Mouse (Mus musculus) hindbrain, embryonic 12.5 days (tissue): ENCODE results near the gene Gskip. TPM values are rescaled to one million over a fixed set of nuclear protein-coding genes. Genes with fewer than 3 reads are reported as not detected.
A peak's percentile ranks its signal among the peaks of the same experiment; 100 is the strongest.

Source experiments
- ATAC-seq: fragments of 200-750 bp; cut with Nextera tagmentation; 2 replicates; pipeline ENCODE4 v1.8.0; 2017; ENCODE audit warnings: moderate TSS enrichment; ENCODE audit not compliant: low FRiP score
- H3K27ac ChIP-seq: fragments of 300-500 bp; sonication (generic); 2 replicates; pipeline ENCODE4 v1.5.1; 2016; ENCODE audit warnings: mild to moderate bottlenecking
- H3K27me3 ChIP-seq: fragments of 300-500 bp; sonication (generic); 2 replicates; pipeline ENCODE4 v1.6.1; 2016; ENCODE audit warnings: mild to moderate bottlenecking
- H3K36me3 ChIP-seq: fragments of 300-500 bp; sonication (generic); 2 replicates; pipeline ENCODE4 v1.6.1; 2016; ENCODE audit warnings: mild to moderate bottlenecking
- H3K4me1 ChIP-seq: fragments of 300-500 bp; sonication (generic); 2 replicates; pipeline ENCODE4 v1.6.1; 2016
- H3K4me2 ChIP-seq: fragments of 300-500 bp; sonication (generic); replicated peaks from 2 replicates; pipeline ENCODE4 v1.6.1; 2016; ENCODE audit warnings: mild to moderate bottlenecking
- H3K4me3 ChIP-seq: fragments of 300-500 bp; sonication (generic); 2 replicates; pipeline ENCODE4 v1.5.1; 2016; ENCODE audit warnings: mild to moderate bottlenecking
- H3K9ac ChIP-seq: fragments of 300-500 bp; sonication (generic); 2 replicates; pipeline ENCODE4 v1.6.1; 2016; ENCODE audit warnings: mild to moderate bottlenecking, moderate library complexity
- H3K9me3 ChIP-seq: fragments of 300-500 bp; sonication (generic); replicated peaks from 2 replicates; pipeline ENCODE4 v1.6.1; 2016; ENCODE audit warnings: mild to moderate bottlenecking
- WGBS: fragments of 180-500 bp; shearing (Covaris S2); methylation state at CpG from one replicate; pipeline ENCODE4 v1.1.7; 2016; 5-methylcytosine and 5-hydroxymethylcytosine counted together
- polyA plus RNA-seq: library from polyadenylated mRNA; unstranded; fragments of >200 nt; fragmentation: Nextera tagmentation; extraction: Ambion mirVana; gene quantifications from 2 replicates; pipeline ENCODE4 v1.2.1, GENCODE M21; 2016

Gskip gene
- polyA plus RNA-seq, 1 experiment from 2014 or later, result 34.5 TPM

- ATAC-seq, result no peak
- H3K27ac ChIP-seq, result no peak overlapping the region
- H3K4me1 ChIP-seq, result peaks cover 14% of the 10 kb centered on the region
- no peak overlapping the region for H3K4me2 ChIP-seq
- H3K9ac ChIP-seq, result no peak overlapping the region
- peaks cover 30% of the 10 kb centered on the region for H3K36me3 ChIP-seq
- H3K9me3 ChIP-seq, result no peaks in the 10 kb centered on the region
- 94% methylated on average over 13 of the region's 13 CpGs for WGBS
- no peaks in the 10 kb centered on the region for H3K27me3 ChIP-seq
- H3K4me3 ChIP-seq, result no peak overlapping the region
Observed at GRCm38 (mm10) chr12:105689435-105689834, 4.8 kb downstream of the Gskip start.

GRCm38 (mm10) chr12:105694021-105694420, 9.4 kb downstream of the Gskip start:
- Histone ChIP-seq H3K9me3 (no peaks in the 10 kb centered on the region), H3K4me1 (no peaks in the 10 kb centered on the region), H3K27ac (no peak overlapping the region), H3K27me3 (no peaks in the 10 kb centered on the region), H3K4me3 (no peak overlapping the region), H3K36me3 (peaks cover 38% of the 10 kb centered on the region), H3K4me2 (no peak overlapping the region), H3K9ac (no peak overlapping the region)
- WGBS, result 96% methylated on average over 2 of the region's 2 CpGs
- no peak for ATAC-seq

GRCm38 (mm10) chr12:105695848-105696247, 11.2 kb downstream of the Gskip start:
- no peak overlapping the region for H3K4me2 ChIP-seq
- no peak overlapping the region for H3K27ac ChIP-seq
- no peaks in the 10 kb centered on the region for H3K4me1 ChIP-seq
- peaks cover 51% of the 10 kb centered on the region for H3K36me3 ChIP-seq
- WGBS, result 81% methylated on average over 7 of the region's 7 CpGs
- ATAC-seq, result no peak
- no peak overlapping the region for H3K9ac ChIP-seq
- H3K9me3 ChIP-seq, result no peaks in the 10 kb centered on the region
- no peak overlapping the region for H3K4me3 ChIP-seq
- H3K27me3 ChIP-seq, result no peaks in the 10 kb centered on the region

GRCm38 (mm10) chr12:105697104-105697780, 12.6 kb downstream of the Gskip start:
- no peak for ATAC-seq
- Histone ChIP-seq H3K9ac (no peak overlapping the region), H3K4me2 (no peak overlapping the region), H3K4me1 (no peaks in the 10 kb centered on the region), H3K27me3 (no peaks in the 10 kb centered on the region), H3K36me3 (peaks cover 51% of the 10 kb centered on the region), H3K4me3 (no peak overlapping the region), H3K27ac (no peak overlapping the region), H3K9me3 (no peaks in the 10 kb centered on the region)
- 93% methylated on average over 8 of the region's 8 CpGs for WGBS

- H3K27ac ChIP-seq, result no peak overlapping the region
- H3K27me3 ChIP-seq, result no peaks in the 10 kb centered on the region
- no peaks in the 10 kb centered on the region for H3K9me3 ChIP-seq
- H3K36me3 ChIP-seq, result peaks cover 33% of the 10 kb centered on the region
- H3K4me3 ChIP-seq, result no peak overlapping the region
- no peak overlapping the region for H3K4me2 ChIP-seq
- no peak overlapping the region for H3K9ac ChIP-seq
- 91% methylated on average over 12 of the region's 12 CpGs for WGBS
- no peak for ATAC-seq
- peaks cover 5% of the 10 kb centered on the region for H3K4me1 ChIP-seq
Observed at GRCm38 (mm10) chr12:105700433-105700832, 15.8 kb downstream of the Gskip start.

GRCm38 (mm10) chr12:105705799-105706487, 21.3 kb downstream of the Gskip start, which contains the start of gene Ak7:
Gene Ak7 (plus strand): TSS chr12:105705976.
- 11% methylated on average over 22 of the region's 22 CpGs for WGBS
- no peak within 1 kb of the TSS for H3K9ac ChIP-seq

GRCm38 (mm10) chr12:105718616-105719015, 34.0 kb downstream of the Gskip start:
- no peak overlapping the region for H3K4me2 ChIP-seq
- 73% methylated on average over 17 of the region's 17 CpGs for WGBS
- no peaks in the 10 kb centered on the region for H3K9me3 ChIP-seq
- H3K27me3 ChIP-seq, result no peaks in the 10 kb centered on the region
- H3K36me3 ChIP-seq, result no peaks in the 10 kb centered on the region
- H3K9ac ChIP-seq, result no peak overlapping the region
- H3K4me1 ChIP-seq, result peaks cover 10% of the 10 kb centered on the region
- H3K4me3 ChIP-seq, result no peak overlapping the region
- no peak overlapping the region for H3K27ac ChIP-seq
- no peak for ATAC-seq

More at GRCm38 (mm10) chr12:105705799-105706487, 21.3 kb downstream of the Gskip start, which contains the start of gene Ak7:
- H3K27ac ChIP-seq, result no peak within 1 kb of the TSS
- ATAC-seq, result peak; percentile 69; the same call in 1 of the 2 replicates
- peak within 1 kb of the TSS; percentile 29 for H3K4me2 ChIP-seq
- H3K27me3 ChIP-seq, result no peaks in the 10 kb centered on the region
- peaks cover 10% of the 10 kb centered on the region for H3K36me3 ChIP-seq
- H3K9me3 ChIP-seq, result no peaks in the 10 kb centered on the region
- no peak within 1 kb of the TSS for H3K4me3 ChIP-seq
- H3K4me1 ChIP-seq, result peaks cover 12% of the 10 kb centered on the region

GRCm38 (mm10) chr12:105720196-105720595, 35.6 kb downstream of the Gskip start:
- Histone ChIP-seq H3K4me1 (peaks cover 10% of the 10 kb centered on the region), H3K4me3 (no peak overlapping the region), H3K4me2 (no peak overlapping the region), H3K36me3 (no peaks in the 10 kb centered on the region), H3K27ac (no peak overlapping the region), H3K9ac (no peak overlapping the region), H3K27me3 (no peaks in the 10 kb centered on the region), H3K9me3 (no peaks in the 10 kb centered on the region)
- ATAC-seq, result no peak
- WGBS, result 65% methylated on average over 3 of the region's 3 CpGs

GRCm38 (mm10) chr12:105721452-105722132, 37.0 kb downstream of the Gskip start:
- 33% methylated on average over 14 of the region's 14 CpGs for WGBS
- peak overlapping the region; percentile 34 for H3K4me2 ChIP-seq
- H3K4me1 ChIP-seq, result peaks cover 10% of the 10 kb centered on the region
- H3K27me3 ChIP-seq, result no peaks in the 10 kb centered on the region
- no peaks in the 10 kb centered on the region for H3K36me3 ChIP-seq
- ATAC-seq, result peak; percentile 44
- no peak overlapping the region for H3K4me3 ChIP-seq
- no peaks in the 10 kb centered on the region for H3K9me3 ChIP-seq
- peak overlapping the region; percentile 77 for H3K27ac ChIP-seq
- peak overlapping the region; percentile 36; the same call in 1 of the 2 replicates for H3K9ac ChIP-seq

GRCm38 (mm10) chr12:105722657-105723056, 38.0 kb downstream of the Gskip start:
- no peaks in the 10 kb centered on the region for H3K36me3 ChIP-seq
- H3K27ac ChIP-seq, result no peak overlapping the region
- H3K4me3 ChIP-seq, result no peak overlapping the region
- no peak overlapping the region for H3K9ac ChIP-seq
- no peaks in the 10 kb centered on the region for H3K9me3 ChIP-seq
- no peaks in the 10 kb centered on the region for H3K27me3 ChIP-seq
- ATAC-seq, result peak; percentile 35; the same call in 1 of the 2 replicates
- whole genome bisulfite sequencing, result 4% methylated on average over 5 of the region's 5 CpGs
- H3K4me2 ChIP-seq, result no peak overlapping the region
- H3K4me1 ChIP-seq, result peaks cover 10% of the 10 kb centered on the region

GRCm38 (mm10) chr12:105724616-105725015, 40.0 kb downstream of the Gskip start:
- Histone ChIP-seq H3K27ac (no peak overlapping the region), H3K9ac (no peak overlapping the region), H3K4me1 (peaks cover 10% of the 10 kb centered on the region), H3K4me3 (no peak overlapping the region), H3K4me2 (no peak overlapping the region), H3K9me3 (no peaks in the 10 kb centered on the region), H3K36me3 (no peaks in the 10 kb centered on the region), H3K27me3 (no peaks in the 10 kb centered on the region)
- ATAC-seq, result no peak
- WGBS, result 52% methylated on average over 1 of the region's 1 CpGs

- Histone ChIP-seq H3K9me3 (no peaks in the 10 kb centered on the region), H3K27ac (no peak overlapping the region), H3K9ac (no peak overlapping the region), H3K4me1 (peaks cover 10% of the 10 kb centered on the region), H3K27me3 (no peaks in the 10 kb centered on the region), H3K4me3 (no peak overlapping the region), H3K4me2 (no peak overlapping the region), H3K36me3 (no peaks in the 10 kb centered on the region)
- 81% methylated on average over 13 of the region's 13 CpGs for WGBS
- no peak for ATAC-seq
Observed at GRCm38 (mm10) chr12:105725736-105726135, 41.1 kb downstream of the Gskip start.
